Mouse (Mus musculus) lung, embryonic 14.5 days (tissue): ENCODE results near the gene Car7. TPM values are rescaled to one million over a fixed set of nuclear protein-coding genes. Genes with fewer than 3 reads are reported as not detected.

Experiments
- ATAC-seq: fragments of 200-750 bp; cut with Nextera tagmentation; 2 replicates; pipeline ENCODE4 v1.8.0; 2017; ENCODE audit warnings: mild to moderate bottlenecking, moderate TSS enrichment, moderate library complexity; ENCODE audit not compliant: insufficient read depth
- DNase-seq: peaks from one replicate; pipeline ENCODE4 v3.0.0-alpha.2; 2015
- H3K27ac ChIP-seq: fragments of 300-500 bp; sonication (generic); 2 replicates; pipeline ENCODE4 v1.5.1; 2014; ENCODE audit warnings: low read depth, mild to moderate bottlenecking, moderate library complexity
- H3K27me3 ChIP-seq: fragments of 300-500 bp; sonication (generic); 2 replicates; pipeline ENCODE4 v1.6.1; 2014; ENCODE audit warnings: low read length, control low read depth; ENCODE audit not compliant: insufficient read depth
- H3K36me3 ChIP-seq: fragments of 300-500 bp; sonication (generic); 2 replicates; pipeline ENCODE4 v1.6.1; 2014; ENCODE audit warnings: control low read depth; ENCODE audit not compliant: insufficient read depth
- H3K4me1 ChIP-seq: fragments of 300-500 bp; sonication (generic); 2 replicates; pipeline ENCODE4 v1.6.1; 2014; ENCODE audit warnings: antibody characterized with exemption, control low read depth; ENCODE audit not compliant: insufficient read depth
- H3K4me2 ChIP-seq: fragments of 300-500 bp; sonication (generic); 2 replicates; pipeline ENCODE4 v1.6.1; 2014; ENCODE audit warnings: mild to moderate bottlenecking
- H3K4me3 ChIP-seq: fragments of 300-500 bp; sonication (generic); 2 replicates; pipeline ENCODE4 v1.5.1; 2014; ENCODE audit warnings: low read depth, low read length
- H3K9ac ChIP-seq: fragments of 300-500 bp; sonication (generic); 2 replicates; pipeline ENCODE4 v1.6.1; 2014
- H3K9me3 ChIP-seq: fragments of 300-500 bp; sonication (generic); 2 replicates; pipeline ENCODE4 v1.6.1; 2016; ENCODE audit warnings: low read depth, low read length, control low read depth
- CTCF ChIP-seq: IDR thresholded peaks from 2 replicates; pipeline ENCODE4 v1.5.1; 2016; ENCODE audit warnings: antibody characterized with exemption, low read depth
- WGBS: fragments of 180-500 bp; shearing (Covaris S2); extraction: QIAGEN DNeasy Blood & Tissue Kit; methylation state at CpG from one replicate; pipeline ENCODE4 v1.1.7; 2014; 5-methylcytosine and 5-hydroxymethylcytosine counted together
- polyA plus RNA-seq: library from polyadenylated mRNA; unstranded; fragments of >200 nt; fragmentation: Nextera tagmentation; extraction: Ambion mirVana; gene quantifications from 2 replicates; pipeline ENCODE4 v1.2.1, GENCODE M21; 2014

The Car7 gene
- polyA plus RNA-seq, 1 experiment from 2014 or later = 0.32 TPM

GRCm38 (mm10) chr8:104597656-104598055 lies 63.2 kb downstream of the Car7 start:
- no peak overlapping the region; the same call in 1 of the 2 replicates for H3K27ac ChIP-seq
- 0 out of 2 replicates have a peak, but pooled peaks cover 4% of the 10 kb centered on the region for H3K4me1 ChIP-seq
- ATAC-seq (no peak), DNase-seq (peak; percentile 51)
- 57% methylated on average over 6 of the region's 6 CpGs for WGBS
- no peak overlapping the region for H3K4me3 ChIP-seq
- H3K9ac ChIP-seq = no peak overlapping the region
- no peaks in the 10 kb centered on the region for H3K27me3 ChIP-seq
- peaks cover 34% of the 10 kb centered on the region for H3K36me3 ChIP-seq
- TF ChIP-seq CTCF = no peak
- H3K9me3 ChIP-seq = no peaks in the 10 kb centered on the region
- H3K4me2 ChIP-seq = no peak overlapping the region

- Histone ChIP-seq H3K9me3 (no peaks in the 10 kb centered on the region), H3K36me3 (peaks cover 33% of the 10 kb centered on the region), H3K4me2 (no peak overlapping the region), H3K4me1 (0 out of 2 replicates have a peak, but pooled peaks cover 4% of the 10 kb centered on the region), H3K4me3 (no peak overlapping the region), H3K27ac (no peak overlapping the region), H3K27me3 (no peaks in the 10 kb centered on the region), H3K9ac (no peak overlapping the region)
- 27% methylated on average over 6 of the region's 6 CpGs for WGBS
- DNase-seq (peak; percentile 55), ATAC-seq (no peak)
- no peak for TF ChIP-seq CTCF
These were observed 64.0 kb downstream of the Car7 start for GRCm38 (mm10) chr8:104598496-104598895.

Other genes starting within 250 kb of the Car7 start
- not detected in 2 replicates for gene Cmtm2a, start 241.5 kb upstream of the Car7 start, polyA plus RNA-seq
- not detected in 2 replicates for gene Gm45711, start 224.6 kb upstream of the Car7 start, polyA plus RNA-seq
- gene Cmtm1, start 224.5 kb upstream of the Car7 start, polyA plus RNA-seq = not detected in 2 replicates
- not detected in 2 replicates for gene Gm11020, start 213.1 kb upstream of the Car7 start, polyA plus RNA-seq
- not detected in 2 replicates for gene Cmtm2b, start 212.5 kb upstream of the Car7 start, polyA plus RNA-seq
- gene Cmtm3, start 195.3 kb upstream of the Car7 start, polyA plus RNA-seq = 156 and 164 TPM in 2 replicates
- 3.6 and 4.0 TPM in 2 replicates for gene Cmtm4, start 138.9 kb upstream of the Car7 start, polyA plus RNA-seq
- 61.1 and 62.4 TPM in 2 replicates for gene Dync1li2, start 91.6 kb upstream of the Car7 start, polyA plus RNA-seq
- gene Terb1, start 24.8 kb upstream of the Car7 start, polyA plus RNA-seq = 0.14 and 0.18 TPM in 2 replicates
- gene Nae1, start 52 bp upstream of the Car7 start, polyA plus RNA-seq = 97.2 and 98.1 TPM in 2 replicates
- gene Pdp2, start 56.8 kb downstream of the Car7 start, polyA plus RNA-seq = 10.3 and 11.0 TPM in 2 replicates
- 32.2 and 33.7 TPM in 2 replicates for gene Cdh16, start 89.7 kb downstream of the Car7 start, polyA plus RNA-seq
- gene Rrad, start 96.6 kb downstream of the Car7 start, polyA plus RNA-seq = 10.1 and 14.1 TPM in 2 replicates
- gene Ciao2b, start 107.3 kb downstream of the Car7 start, polyA plus RNA-seq = 88.3 and 88.4 TPM in 2 replicates
- not detected in 2 replicates for gene Ces2a, start 199.3 kb downstream of the Car7 start, polyA plus RNA-seq